Mouse (Mus musculus): ENCODE measurements around the gene Cdc42se2. TPM values are rescaled to one million over a fixed set of nuclear protein-coding genes. Genes with fewer than 3 reads are reported as not detected.

Cdc42se2 gene
- polyA plus RNA-seq, 1 experiment from 2014 or later, result 204 TPM

DNA sequence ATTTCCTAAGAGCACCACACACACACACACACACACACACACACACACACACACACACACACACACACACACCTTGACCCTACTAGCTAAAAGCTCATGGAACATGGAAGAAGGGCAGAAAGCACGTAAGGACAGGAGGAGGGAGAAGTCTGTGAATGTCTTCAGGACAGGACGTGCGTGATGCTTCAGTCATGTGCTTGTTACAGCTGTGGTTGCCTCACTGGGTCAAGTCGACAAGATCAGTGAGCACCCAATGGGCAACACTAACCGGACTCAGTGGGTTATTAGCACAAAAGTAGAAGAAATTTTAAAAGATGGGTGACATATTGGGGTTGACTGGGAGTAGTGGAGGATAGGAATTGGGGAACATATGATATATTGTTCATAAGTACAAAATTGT lies 17.6 kb downstream of the Cdc42se2 start:
- Histone ChIP-seq H3K9ac (no peak overlapping the region), H3K4me3 (no peak overlapping the region), H3K9me3 (replicated peaks) (no peaks in the 10 kb centered on the region), H3K4me2 (no peak overlapping the region), H3K4me1 (peaks cover 42% of the 10 kb centered on the region), H3K27me3 (no peaks in the 10 kb centered on the region), H3K36me3 (ENCODE audit: poor library complexity, severe bottlenecking) (no peaks in the 10 kb centered on the region), H3K27ac (no peak overlapping the region; the same call in 1 of the 2 replicates)
- ATAC-seq, result no peak
- 87% methylated on average over 5 of the region's 5 CpGs for WGBS

DNA sequence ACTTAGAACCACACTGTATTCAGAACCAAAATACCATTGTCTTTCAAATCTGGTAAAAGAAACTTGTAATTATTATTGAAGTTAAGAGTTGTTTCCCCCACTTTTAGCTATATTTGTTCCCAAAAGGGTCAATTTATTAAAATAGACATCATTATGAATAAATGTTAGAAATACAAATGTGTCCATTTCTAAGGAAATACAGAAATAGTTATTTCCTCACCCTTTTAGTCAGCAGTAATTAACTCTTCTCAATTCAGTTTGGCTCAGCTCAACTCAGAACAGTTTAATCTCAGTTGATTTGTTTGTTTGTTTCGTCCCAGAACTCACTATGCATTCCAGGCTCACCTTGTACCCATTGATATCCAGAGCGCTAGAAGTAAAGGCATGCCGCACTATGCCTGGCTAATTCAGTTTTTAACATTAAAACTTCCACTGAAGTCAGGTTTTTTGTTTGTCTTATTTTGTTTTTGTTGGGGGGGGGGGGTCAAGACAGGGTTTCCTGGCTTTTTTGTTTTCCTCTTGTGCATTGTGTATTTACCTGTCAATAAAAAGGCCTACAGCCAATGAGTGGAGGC lies 19.3 kb downstream of the Cdc42se2 start:
- WGBS, result 54% methylated on average over 3 of the region's 3 CpGs
- no peak overlapping the region for H3K4me3 ChIP-seq
- ATAC-seq, result no peak
- no peak overlapping the region; the same call in 1 of the 2 replicates for H3K4me2 ChIP-seq
- peaks cover 44% of the 10 kb centered on the region for H3K4me1 ChIP-seq
- no peak overlapping the region for H3K9ac ChIP-seq
- H3K36me3 ChIP-seq (ENCODE audit: poor library complexity, severe bottlenecking), result no peaks in the 10 kb centered on the region
- H3K27me3 ChIP-seq, result no peaks in the 10 kb centered on the region
- no peak overlapping the region for H3K27ac ChIP-seq
- H3K9me3 ChIP-seq (replicated peaks), result no peaks in the 10 kb centered on the region

DNA sequence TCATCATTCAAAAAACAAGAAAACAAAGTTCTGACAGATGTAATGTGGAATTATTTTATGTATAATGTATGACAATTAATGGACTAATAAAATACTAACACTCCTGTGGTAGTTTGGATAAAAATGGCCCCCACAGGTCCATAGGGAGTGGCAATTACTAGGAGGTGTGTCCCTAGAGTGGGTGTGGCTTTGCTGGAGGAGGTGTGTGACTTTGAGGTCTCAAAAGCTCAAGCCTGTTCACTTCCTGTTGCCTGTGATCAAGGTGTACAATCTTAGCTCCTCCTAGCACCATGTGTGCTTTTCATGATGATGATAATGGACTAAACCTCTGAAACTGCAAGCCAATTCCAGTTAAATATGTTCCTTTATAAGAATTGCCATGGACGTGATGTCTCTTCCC lies 22.7 kb downstream of the Cdc42se2 start:
- H3K36me3 ChIP-seq (ENCODE audit: poor library complexity, severe bottlenecking), result no peaks in the 10 kb centered on the region
- ATAC-seq, result no peak
- H3K4me2 ChIP-seq, result no peak overlapping the region
- H3K9me3 ChIP-seq (replicated peaks), result no peaks in the 10 kb centered on the region
- no peak overlapping the region for H3K27ac ChIP-seq
- peaks cover 59% of the 10 kb centered on the region for H3K4me1 ChIP-seq
- no peak overlapping the region for H3K4me3 ChIP-seq
- H3K27me3 ChIP-seq, result no peaks in the 10 kb centered on the region
- 89% methylated on average over 1 of the region's 1 CpGs for WGBS
- H3K9ac ChIP-seq, result no peak overlapping the region

DNA sequence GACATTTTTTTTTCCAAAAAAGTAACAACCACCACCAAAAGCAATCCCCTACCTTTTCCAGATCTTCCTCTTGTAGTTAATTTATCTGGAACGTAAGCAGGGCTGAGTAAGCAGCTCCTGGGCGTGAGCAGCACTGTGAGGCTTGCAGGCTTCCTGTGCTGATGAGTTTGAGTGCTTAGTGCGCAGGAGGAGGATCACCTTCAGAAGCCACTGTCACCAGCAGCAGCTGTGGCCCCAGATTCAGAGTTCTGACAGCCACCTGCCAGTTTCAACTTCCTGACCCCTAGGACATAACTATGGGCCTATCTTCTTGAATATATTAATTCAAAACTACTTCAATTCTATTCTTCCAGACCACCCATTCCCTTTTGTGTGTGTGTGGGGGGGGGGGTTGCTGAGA lies 23.4 kb downstream of the Cdc42se2 start:
- Histone ChIP-seq H3K36me3 (ENCODE audit: poor library complexity, severe bottlenecking) (no peaks in the 10 kb centered on the region), H3K4me3 (no peak overlapping the region), H3K27ac (no peak overlapping the region), H3K9ac (no peak overlapping the region), H3K9me3 (replicated peaks) (no peaks in the 10 kb centered on the region), H3K4me1 (peaks cover 53% of the 10 kb centered on the region), H3K27me3 (no peaks in the 10 kb centered on the region), H3K4me2 (no peak overlapping the region)
- ATAC-seq, result no peak
- 87% methylated on average over 3 of the region's 3 CpGs for WGBS

DNA sequence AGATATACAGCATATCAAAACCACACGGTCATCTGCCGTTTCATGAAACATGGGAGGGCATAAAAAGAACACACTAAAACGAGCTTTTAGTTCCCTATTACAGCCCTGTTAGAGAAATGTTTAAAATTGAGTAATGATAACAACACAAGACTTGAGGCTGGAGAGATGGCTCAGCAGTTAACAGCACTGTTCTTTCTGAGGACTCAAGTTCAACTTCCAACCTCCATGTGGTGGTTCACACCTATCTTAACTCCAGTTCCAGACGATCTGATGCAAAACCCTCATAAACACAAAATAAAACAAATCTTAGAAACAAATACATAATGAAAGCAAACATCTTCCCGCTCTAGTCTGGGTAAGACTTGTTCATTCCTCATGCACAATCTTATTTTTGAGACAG lies 24.7 kb downstream of the Cdc42se2 start:
- WGBS, result 92% methylated on average over 5 of the region's 5 CpGs
- Histone ChIP-seq H3K27ac (no peak overlapping the region), H3K9me3 (replicated peaks) (no peaks in the 10 kb centered on the region), H3K36me3 (ENCODE audit: poor library complexity, severe bottlenecking) (no peaks in the 10 kb centered on the region), H3K4me3 (no peak overlapping the region), H3K4me1 (peaks cover 50% of the 10 kb centered on the region), H3K27me3 (no peaks in the 10 kb centered on the region), H3K4me2 (no peak overlapping the region), H3K9ac (no peak overlapping the region)
- ATAC-seq, result no peak

DNA sequence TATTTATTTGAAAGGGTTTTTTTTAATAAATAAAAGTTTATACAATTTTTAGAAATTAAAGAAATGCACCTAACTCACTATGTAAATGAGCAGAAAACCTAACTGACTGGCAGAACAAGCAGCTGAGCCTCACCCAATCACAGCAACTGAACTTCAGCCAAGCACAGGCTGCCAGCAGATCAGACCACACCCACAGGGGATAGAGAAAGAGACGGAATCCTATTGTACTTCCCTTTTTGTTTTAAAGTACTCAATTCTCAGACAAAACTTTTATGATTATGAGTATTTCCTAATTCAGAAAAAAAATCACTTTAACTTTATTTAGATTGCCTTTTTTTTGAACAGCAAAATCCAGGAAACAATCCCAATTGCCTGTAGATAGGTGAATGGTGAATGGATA lies 29.5 kb downstream of the Cdc42se2 start:
- peaks cover 3% of the 10 kb centered on the region; the same call in 1 of the 2 replicates for H3K36me3 ChIP-seq (ENCODE audit: poor library complexity, severe bottlenecking)
- H3K9ac ChIP-seq, result no peak overlapping the region
- ATAC-seq, result no peak
- no peak overlapping the region for H3K27ac ChIP-seq
- H3K27me3 ChIP-seq, result no peaks in the 10 kb centered on the region
- 7% methylated on average over 1 of the region's 1 CpGs for WGBS
- 0 out of 2 replicates have a peak, but pooled peaks cover 2% of the 10 kb centered on the region for H3K9me3 ChIP-seq (replicated peaks)
- H3K4me1 ChIP-seq, result peaks cover 74% of the 10 kb centered on the region
- H3K4me3 ChIP-seq, result no peak overlapping the region
- H3K4me2 ChIP-seq, result no peak overlapping the region

DNA sequence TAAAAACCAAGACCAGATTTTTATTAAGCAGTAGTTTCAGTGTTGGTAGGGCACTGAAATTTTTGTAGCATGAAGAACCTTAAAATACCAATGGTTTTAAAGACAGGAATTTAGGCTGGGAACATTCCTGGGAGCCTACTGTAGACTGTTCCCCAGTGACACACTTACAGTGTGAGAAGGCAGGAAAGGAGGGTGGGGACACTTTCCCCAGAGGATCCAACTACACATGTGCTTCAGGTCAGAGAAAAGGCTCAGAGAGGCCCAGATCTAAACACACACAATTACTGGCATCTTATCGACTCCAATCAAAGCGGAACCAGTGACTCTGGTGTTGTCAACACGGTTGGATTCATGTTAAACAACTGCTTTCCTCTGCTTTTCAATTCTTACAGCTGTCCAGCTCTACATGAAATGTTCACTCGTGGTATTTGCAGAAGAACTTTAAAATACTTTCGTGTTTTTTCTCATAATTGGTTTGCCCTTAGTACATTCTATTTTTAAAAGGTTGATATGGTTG lies 32.3 kb downstream of the Cdc42se2 start:
- H3K4me2 ChIP-seq, result peak overlapping the region; percentile 23; the same call in 1 of the 2 replicates
- 29% methylated on average over 5 of the region's 5 CpGs for WGBS
- no peak overlapping the region for H3K9ac ChIP-seq
- ATAC-seq, result no peak
- H3K4me1 ChIP-seq, result peaks cover 56% of the 10 kb centered on the region
- H3K9me3 ChIP-seq (replicated peaks), result 0 out of 2 replicates have a peak, but pooled peaks cover 3% of the 10 kb centered on the region
- no peak overlapping the region for H3K4me3 ChIP-seq
- peak overlapping the region; percentile 98 for H3K27ac ChIP-seq
- no peaks in the 10 kb centered on the region for H3K27me3 ChIP-seq
- H3K36me3 ChIP-seq (ENCODE audit: poor library complexity, severe bottlenecking), result peaks cover 15% of the 10 kb centered on the region; the same call in 1 of the 2 replicates

DNA sequence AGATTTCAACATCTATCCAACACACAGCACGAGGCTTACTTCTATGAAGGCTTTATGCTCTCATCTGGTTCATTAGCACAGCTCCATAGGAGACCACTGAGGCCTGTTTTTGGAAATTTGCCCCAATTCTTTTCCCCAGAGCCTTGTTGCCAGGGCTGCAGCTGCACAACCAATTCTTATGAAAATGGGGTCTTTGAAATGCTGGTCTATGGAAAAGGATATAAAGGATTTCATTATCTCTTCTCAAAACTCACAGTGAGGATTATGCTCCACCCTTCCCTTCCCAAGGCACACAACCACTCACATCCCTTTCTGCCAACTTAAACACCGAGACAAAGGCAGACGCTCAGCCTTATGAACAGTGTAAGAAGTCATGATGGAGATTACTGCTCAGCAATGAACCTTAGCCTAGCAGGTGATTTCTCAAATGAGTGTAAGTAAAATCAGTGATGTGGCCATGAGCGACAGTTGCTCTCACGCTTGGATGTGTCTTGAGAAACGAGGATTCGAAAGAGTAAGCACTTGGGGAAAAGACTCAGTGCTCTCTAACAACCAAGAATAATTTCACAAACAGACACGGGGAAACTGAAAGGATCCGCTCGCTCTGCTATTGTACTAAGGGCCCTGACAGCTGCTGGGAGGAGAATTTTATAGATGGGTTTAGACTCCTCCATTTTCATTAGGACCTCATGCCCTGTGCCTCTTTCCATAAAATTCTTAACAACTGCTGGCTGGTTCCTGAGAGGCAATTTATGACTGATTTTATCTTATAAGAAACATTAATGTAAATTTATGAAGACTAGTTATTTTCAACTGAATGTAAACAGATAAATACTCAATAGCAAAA lies 33.0 kb downstream of the Cdc42se2 start:
- H3K4me1 ChIP-seq, result peaks cover 55% of the 10 kb centered on the region
- peak overlapping the region; percentile 45; the same call in 1 of the 2 replicates for H3K9ac ChIP-seq
- H3K9me3 ChIP-seq (replicated peaks), result 0 out of 2 replicates have a peak, but pooled peaks cover 3% of the 10 kb centered on the region
- peak; percentile 91 for ATAC-seq
- H3K4me2 ChIP-seq, result peak overlapping the region; percentile 50
- H3K27ac ChIP-seq, result peak overlapping the region; percentile 98
- H3K4me3 ChIP-seq, result peak overlapping the region; percentile 7; the same call in 1 of the 2 replicates
- H3K36me3 ChIP-seq (ENCODE audit: poor library complexity, severe bottlenecking), result peaks cover 19% of the 10 kb centered on the region
- H3K27me3 ChIP-seq, result no peaks in the 10 kb centered on the region
- WGBS, result 2% methylated on average over 10 of the region's 10 CpGs

DNA sequence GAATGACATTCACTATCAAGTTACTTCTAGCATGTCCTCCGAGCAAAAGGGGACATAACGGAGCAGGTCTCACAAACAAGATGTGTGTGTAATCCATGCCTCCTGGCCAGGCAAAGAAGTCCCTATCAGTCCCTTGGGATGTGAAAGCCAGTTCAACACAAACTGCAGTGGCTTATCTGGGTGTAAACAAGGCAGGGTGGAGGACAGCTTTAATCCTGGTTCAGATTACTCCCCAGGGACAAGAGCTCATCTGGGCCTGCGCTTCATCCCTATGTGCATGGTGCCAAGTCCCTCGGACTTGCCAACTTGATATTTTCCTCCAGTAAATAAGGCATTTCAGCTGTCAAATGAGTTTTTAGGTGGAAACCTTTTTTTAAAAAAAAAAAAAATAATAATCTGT lies 36.0 kb downstream of the Cdc42se2 start:
- H3K27ac ChIP-seq, result no peak overlapping the region
- no peak overlapping the region for H3K4me2 ChIP-seq
- 74% methylated on average over 4 of the region's 4 CpGs for WGBS

DNA sequence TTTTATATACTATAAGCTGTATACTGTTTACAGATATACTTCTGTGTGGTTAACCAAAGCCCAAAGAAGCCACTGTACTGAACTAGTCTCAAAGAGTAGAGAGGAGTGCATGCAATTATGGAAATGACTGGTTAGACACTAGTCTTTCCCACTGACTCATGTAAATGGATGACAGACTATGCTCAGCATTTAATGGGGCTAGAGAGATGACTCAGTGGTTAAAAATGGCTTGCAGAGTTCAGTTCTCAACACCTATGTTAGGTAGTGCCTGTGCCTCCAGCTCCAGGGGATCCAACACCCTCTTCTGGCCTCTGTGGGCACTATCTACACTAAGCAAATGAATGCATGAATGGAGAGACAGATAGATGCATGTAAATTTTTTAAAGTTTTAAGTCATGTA lies 38.6 kb downstream of the Cdc42se2 start:
- peaks cover 7% of the 10 kb centered on the region for H3K4me1 ChIP-seq
- no peak for ATAC-seq

More for the DNA sequence above, 36.0 kb downstream of the Cdc42se2 start:
- peaks cover 35% of the 10 kb centered on the region for H3K36me3 ChIP-seq (ENCODE audit: poor library complexity, severe bottlenecking)
- H3K9ac ChIP-seq, result no peak overlapping the region
- no peaks in the 10 kb centered on the region for H3K27me3 ChIP-seq
- ATAC-seq, result no peak
- 0 out of 2 replicates have a peak, but pooled peaks cover 3% of the 10 kb centered on the region for H3K9me3 ChIP-seq (replicated peaks)
- H3K4me1 ChIP-seq, result peaks cover 33% of the 10 kb centered on the region
- no peak overlapping the region for H3K4me3 ChIP-seq

DNA sequence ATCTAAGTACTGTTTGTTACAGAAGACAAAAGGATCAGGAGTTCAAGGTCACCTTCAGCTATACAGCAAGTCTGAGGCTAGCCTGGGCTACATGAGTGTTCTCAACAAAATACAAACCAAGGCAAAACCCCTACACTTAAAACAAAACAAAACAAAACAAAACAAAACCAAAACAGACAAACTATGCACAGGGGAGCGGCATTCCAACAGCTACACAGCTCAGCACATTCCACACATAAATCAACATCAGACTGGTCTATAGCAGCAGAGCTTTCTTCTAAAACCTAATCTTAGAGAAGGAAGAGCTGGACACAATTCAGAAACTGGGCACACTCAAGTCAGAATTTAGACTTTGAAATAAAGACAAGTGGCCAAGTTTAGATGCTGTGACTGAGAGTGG lies 43.2 kb downstream of the Cdc42se2 start:
- H3K9me3 ChIP-seq (replicated peaks), result no peaks in the 10 kb centered on the region
- 90% methylated on average over 1 of the region's 1 CpGs for WGBS
- no peak overlapping the region for H3K9ac ChIP-seq
- no peaks in the 10 kb centered on the region for H3K27me3 ChIP-seq
- H3K36me3 ChIP-seq (ENCODE audit: poor library complexity, severe bottlenecking), result peaks cover 31% of the 10 kb centered on the region
- no peaks in the 10 kb centered on the region for H3K4me1 ChIP-seq
- no peak overlapping the region for H3K4me3 ChIP-seq
- no peak overlapping the region for H3K4me2 ChIP-seq
- H3K27ac ChIP-seq, result no peak overlapping the region
- ATAC-seq, result no peak

More for the DNA sequence above, 38.6 kb downstream of the Cdc42se2 start:
- Histone ChIP-seq H3K9ac (no peak overlapping the region), H3K4me2 (no peak overlapping the region), H3K4me3 (no peak overlapping the region), H3K9me3 (replicated peaks) (0 out of 2 replicates have a peak, but pooled peaks cover 3% of the 10 kb centered on the region), H3K36me3 (ENCODE audit: poor library complexity, severe bottlenecking) (peaks cover 38% of the 10 kb centered on the region), H3K27me3 (no peaks in the 10 kb centered on the region), H3K27ac (no peak overlapping the region)

DNA sequence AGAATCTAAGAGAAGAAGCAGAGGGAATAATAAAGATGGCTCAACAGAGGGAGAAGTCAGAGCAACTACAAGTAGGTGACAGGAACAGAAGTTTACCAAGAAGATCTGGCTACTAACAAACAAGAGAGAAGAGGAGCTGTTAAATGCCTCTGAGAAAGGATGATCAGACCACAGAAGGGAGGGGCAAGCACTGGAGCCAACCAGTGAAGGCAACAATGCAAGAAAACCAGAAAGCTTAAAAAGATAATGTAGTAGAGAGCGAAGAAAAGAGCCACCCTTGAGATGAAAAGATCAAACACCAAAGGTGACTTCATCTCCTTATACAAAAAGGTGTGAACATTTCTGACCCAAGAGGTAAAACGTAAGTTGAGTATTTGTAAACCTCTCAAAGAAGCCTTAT lies 46.1 kb downstream of the Cdc42se2 start:
- no peaks in the 10 kb centered on the region for H3K4me1 ChIP-seq
- 96% methylated on average over 2 of the region's 2 CpGs for WGBS
- H3K27ac ChIP-seq, result no peak overlapping the region
- H3K9me3 ChIP-seq (replicated peaks), result no peaks in the 10 kb centered on the region
- no peak overlapping the region for H3K9ac ChIP-seq
- H3K36me3 ChIP-seq (ENCODE audit: poor library complexity, severe bottlenecking), result peaks cover 32% of the 10 kb centered on the region
- H3K27me3 ChIP-seq, result no peaks in the 10 kb centered on the region
- ATAC-seq, result no peak
- no peak overlapping the region for H3K4me2 ChIP-seq
- no peak overlapping the region for H3K4me3 ChIP-seq

Data from forebrain, embryonic 13.5 days (tissue).